Mouse (Mus musculus) cerebellum, adult 11-12 months (tissue): ENCODE data around the gene Pou3f1.

Experiments
- DNase-seq: peaks from one replicate; pipeline ENCODE4 v3.0.0; 2022

Pou3f1 gene

GRCm38 (mm10) chr4:124656518-124656853 is at the start of gene Pou3f1:
TSS of gene Pou3f1 (plus strand) at chr4:124656807.
- DNase-seq, result no peak

GRCm38 (mm10) chr4:124607166-124607565 is 49.4 kb upstream of the Pou3f1 start:
- peak; percentile 14 for DNase-seq

DNA sequence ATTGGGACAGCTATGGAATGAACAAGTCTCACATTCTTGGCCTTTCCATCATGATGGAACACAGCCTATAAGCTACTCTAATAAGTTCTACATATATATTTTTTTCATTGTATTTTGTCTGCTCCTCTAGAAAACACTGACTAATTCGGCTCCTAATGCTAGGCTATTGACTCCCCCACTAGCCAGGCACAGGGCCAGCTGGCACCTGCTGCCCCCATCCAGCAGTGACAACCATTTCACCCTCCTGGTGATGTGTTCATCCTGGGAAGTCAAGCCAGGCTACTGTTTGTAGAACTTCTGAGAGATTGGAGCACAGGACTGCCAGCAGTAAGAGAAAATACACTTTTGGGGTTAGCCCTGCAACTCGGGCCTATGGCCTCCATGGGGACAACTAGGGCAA is 46.5 kb upstream of the Pou3f1 start:
- DNase-seq, result no peak

GRCm38 (mm10) chr4:124610703-124611102 is 45.9 kb upstream of the Pou3f1 start, which contains the start of gene 3100002H09Rik:
TSS of gene 3100002H09Rik (minus strand) at chr4:124610803.
- DNase-seq, result no peak

GRCm38 (mm10) chr4:124611768-124612167 is 44.8 kb upstream of the Pou3f1 start:
- DNase-seq, result no peak

- no peak for DNase-seq
Measured at GRCm38 (mm10) chr4:124614189-124614588, 42.4 kb upstream of the Pou3f1 start.

DNA sequence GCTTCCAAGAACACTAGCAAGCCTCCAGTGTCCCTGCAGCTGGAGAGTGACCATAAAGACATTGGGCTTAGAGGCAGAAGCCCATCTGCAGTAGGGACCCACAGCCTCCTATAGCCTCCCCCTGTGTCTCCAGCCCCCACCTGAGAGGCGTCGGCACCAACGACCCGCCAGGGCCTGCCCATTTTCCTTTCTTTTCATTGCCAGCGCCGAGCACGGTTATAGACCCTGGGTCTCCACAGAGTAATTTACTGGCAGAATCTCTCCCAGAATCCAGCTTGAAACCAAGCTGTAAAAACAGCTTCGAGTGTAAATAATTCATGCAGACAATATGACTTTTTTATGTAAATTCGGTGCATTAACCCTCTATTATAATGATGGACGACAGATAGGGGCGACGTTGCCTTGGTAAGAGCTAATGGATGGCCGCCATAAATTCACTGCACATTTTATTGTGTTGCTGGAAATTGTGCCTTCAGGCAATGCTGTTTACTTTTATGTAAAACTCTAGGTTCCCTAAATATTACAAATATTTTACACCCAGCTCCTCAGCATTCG is 41.1 kb upstream of the Pou3f1 start:
- DNase-seq, result no peak

- no peak for DNase-seq
Measured at GRCm38 (mm10) chr4:124615986-124616385, 40.6 kb upstream of the Pou3f1 start.

GRCm38 (mm10) chr4:124616636-124617035 is 40.0 kb upstream of the Pou3f1 start:
- no peak for DNase-seq

- no peak for DNase-seq
Measured at GRCm38 (mm10) chr4:124618599-124618998, 38.0 kb upstream of the Pou3f1 start.

DNA sequence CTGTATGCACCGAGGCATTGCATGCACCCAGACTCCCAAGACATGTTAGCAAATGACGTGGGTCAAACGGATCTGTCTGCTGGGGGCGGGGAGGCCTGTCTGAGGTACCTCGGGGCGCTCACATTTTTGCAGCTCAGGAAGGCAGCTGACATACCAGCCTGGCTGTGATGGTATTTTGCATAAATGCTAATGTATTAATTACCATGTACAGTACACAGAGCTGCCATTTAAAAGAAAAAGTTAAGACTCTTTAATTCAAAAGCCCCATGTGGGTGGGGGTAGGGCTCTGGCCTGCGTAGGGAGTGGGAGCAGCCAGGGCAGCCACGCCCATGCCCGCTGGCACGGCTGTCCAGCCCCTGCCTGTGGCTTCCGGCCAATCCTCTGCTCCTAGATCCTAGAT is 35.2 kb upstream of the Pou3f1 start:
- no peak for DNase-seq

DNA sequence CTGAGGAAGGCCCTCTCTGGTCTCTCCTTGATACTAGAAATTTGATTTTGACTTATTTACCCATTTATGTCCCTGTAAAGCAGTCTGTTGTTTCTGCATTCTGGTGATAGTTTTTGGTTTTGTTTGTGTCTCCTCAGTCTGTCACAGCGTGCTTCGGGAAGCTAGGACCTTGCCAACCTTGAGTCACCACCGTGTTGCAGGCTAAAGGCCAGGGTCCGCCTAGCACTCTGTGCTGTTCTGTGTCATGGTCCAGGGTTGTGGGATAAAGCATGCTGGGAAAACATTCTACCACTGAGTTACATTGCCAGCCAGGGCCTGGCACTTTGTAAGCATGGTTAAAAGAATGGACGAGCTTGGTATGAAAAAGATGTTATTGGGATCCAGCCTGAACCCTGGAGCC is 34.0 kb upstream of the Pou3f1 start:
- DNase-seq, result no peak

GRCm38 (mm10) chr4:124624111-124624581 is 32.5 kb upstream of the Pou3f1 start:
- peak; percentile 36 for DNase-seq

GRCm38 (mm10) chr4:124626836-124627235 is 29.8 kb upstream of the Pou3f1 start:
- DNase-seq, result no peak

GRCm38 (mm10) chr4:124631456-124631855 is 25.2 kb upstream of the Pou3f1 start:
- DNase-seq, result no peak

- DNase-seq, result no peak
Measured at GRCm38 (mm10) chr4:124632856-124633255, 23.8 kb upstream of the Pou3f1 start.

GRCm38 (mm10) chr4:124633281-124633680 is 23.3 kb upstream of the Pou3f1 start:
- no peak for DNase-seq

DNA sequence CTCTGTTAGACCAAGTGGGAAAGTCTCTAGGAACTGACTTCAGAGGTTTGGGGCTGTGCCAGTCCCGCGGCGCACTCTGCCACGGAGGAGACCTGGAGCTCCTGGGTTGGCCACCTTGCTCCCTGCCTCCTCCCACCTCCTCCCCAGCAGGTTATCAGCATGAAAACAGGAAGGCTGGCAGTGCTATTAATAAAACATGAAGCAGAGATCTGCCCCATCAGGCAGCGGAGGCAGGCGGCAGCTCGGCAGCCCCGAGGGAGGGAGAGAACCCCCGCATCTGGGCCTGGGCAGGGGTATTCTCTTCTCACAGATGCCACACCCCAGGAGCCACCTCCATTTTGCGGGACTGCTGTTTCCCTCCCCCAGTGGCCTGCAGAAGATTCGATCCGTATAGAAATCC is 16.9 kb upstream of the Pou3f1 start:
- DNase-seq, result no peak

DNA sequence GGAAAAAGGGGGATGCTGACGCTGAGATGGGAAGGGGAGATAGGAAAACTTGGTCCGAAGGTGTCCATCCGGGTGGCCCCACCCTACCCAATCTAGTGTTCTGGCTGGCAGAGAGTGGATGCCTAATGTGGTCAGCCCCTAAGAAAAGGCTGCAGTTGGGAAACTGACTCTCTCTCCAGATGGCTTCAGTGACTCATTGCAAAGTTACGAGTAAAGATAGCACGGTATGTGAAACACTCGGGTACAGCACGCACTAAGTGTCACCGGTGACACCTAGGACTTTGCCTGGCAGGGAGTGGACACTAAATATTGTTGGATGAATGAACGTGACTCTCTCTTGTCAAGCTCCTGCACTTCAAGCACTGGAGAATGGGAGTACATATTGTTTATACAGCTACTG is 12.7 kb upstream of the Pou3f1 start:
- DNase-seq, result no peak

DNA sequence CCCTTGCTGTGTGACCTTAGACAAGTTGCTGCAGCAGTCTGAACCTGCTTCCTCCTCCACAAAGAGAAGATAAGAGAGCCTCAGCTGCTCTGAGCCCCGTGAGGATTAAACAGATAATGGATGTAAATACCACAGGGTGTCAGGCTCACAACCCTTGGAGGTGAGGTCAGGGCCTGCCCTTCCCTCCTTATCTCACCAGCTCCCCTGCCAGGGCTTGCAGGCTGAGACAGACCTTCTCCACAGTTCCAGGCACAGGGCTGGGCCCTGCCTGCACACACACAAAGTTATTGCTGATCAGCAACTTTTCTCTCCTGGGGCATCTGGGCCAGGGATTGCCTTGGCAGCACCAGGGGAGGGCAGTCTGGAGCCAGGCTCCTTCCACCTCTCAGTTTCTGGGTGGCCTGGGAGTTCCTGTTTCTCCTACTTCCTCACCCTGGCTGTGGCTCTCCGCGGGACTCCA is 11.6 kb upstream of the Pou3f1 start:
- no peak for DNase-seq

- no peak for DNase-seq
Measured at GRCm38 (mm10) chr4:124646591-124646990, 10.0 kb upstream of the Pou3f1 start.

- DNase-seq, result no peak
Measured at GRCm38 (mm10) chr4:124647909-124648308, 8.7 kb upstream of the Pou3f1 start.

- no peak for DNase-seq
Measured at GRCm38 (mm10) chr4:124652886-124653285, 3.7 kb upstream of the Pou3f1 start.

DNA sequence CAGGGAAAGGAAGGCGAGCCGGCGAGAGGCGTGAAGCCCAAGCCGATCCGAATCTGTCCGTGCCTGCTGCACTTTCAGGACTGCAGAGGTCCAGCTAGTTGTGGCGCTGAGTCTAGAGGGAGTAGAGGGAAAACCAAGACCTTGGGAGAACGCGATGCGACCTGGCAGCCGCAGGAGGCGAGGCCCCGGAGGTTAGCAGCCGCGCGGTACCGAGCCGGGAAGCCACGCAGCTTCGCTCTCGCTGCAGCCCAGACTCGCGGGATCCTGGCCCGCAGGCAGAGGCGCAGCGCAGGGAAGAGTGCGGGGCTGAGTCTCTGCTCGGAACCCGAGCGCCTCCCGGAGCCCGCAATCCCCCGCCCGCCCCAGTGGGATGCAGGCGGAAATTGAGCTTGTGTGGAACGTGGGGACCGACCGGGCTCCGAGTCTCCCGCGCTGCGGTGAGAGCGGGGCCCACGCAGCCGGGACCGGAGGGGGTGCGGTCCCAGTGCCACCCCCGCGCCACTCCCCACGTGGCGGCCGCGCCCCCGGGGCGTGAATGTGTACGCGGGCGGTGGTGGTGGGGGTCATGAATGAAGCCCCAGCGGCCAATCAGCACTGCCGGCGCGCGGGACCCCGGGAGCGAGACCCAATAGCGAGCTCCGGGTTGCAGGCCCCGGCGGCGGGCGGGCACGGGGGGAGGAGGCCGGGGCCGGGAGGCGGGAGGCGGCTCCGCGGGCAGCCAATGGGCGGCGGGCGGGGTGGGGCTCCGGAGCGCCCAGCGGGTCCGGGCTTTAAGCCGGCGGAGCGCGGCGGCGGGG is 445 bp downstream of the Pou3f1 start:
- DNase-seq, result peak; percentile 54

GRCm38 (mm10) chr4:124657781-124658180 is 1.2 kb downstream of the Pou3f1 start:
- peak; percentile 12 for DNase-seq
